In the genomic region with DNA sequence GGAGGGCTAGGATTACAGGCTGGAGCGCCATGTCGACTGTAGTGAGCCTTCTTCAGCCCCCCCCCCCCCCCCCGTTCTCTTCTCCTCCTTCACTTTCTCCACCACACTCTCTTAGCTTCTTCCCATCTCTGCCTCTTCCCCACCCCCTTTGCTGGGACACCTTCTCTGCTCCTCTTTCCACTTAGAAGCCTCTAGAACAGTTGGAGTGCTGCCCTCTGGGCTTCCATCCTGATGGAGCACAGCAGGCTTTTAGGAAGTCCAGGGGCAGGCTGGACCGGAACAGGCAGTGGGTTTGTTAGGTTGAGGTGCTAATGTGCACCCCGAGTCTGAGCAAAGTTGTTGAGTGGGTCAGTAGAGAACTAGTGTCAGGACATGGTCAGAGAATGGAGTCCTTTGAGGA, we compare ENCODE assay signal across 18 mouse cellular contexts.
"Had no signal": no experiment of that assay in that cellular context is flagged by ENCODE, and none has a peak within 500 bp of the region (broad histone marks: within the 10 kb centered on the region; RNA-seq: fewer than 3 reads in every experiment).

No protein-coding gene starts in this region.

- H3K4me1 ChIP-seq: midbrain, embryonic 10.5 days; midbrain, embryonic 13.5 days; midbrain, embryonic 15.5 days; neural tube, embryonic 13.5 days; neural tube, embryonic 15.5 days had no signal

- DNase-seq: lung, adult 18-20 months; lung, embryonic 14.5 days; lung, postnatal 10 days; lung, postnatal 4 days; retina, postnatal 1 day; right cerebral cortex, adult 18-20 months; right cerebral cortex, postnatal 25 days; right cerebral cortex, postnatal 4 days; spleen, adult 18-20 months; thymus, adult 18-20 months; thymus, postnatal 14 days; thymus, postnatal 36 days had no signal

- H3K36me3 ChIP-seq: midbrain, embryonic 15.5 days had no signal

- H3K4me3 ChIP-seq: midbrain, embryonic 10.5 days; midbrain, embryonic 13.5 days; midbrain, embryonic 15.5 days; myocyte; neural tube, embryonic 13.5 days; neural tube, embryonic 15.5 days had no signal

- H3K27me3 ChIP-seq: midbrain, embryonic 13.5 days; midbrain, embryonic 15.5 days; neural tube, embryonic 15.5 days had no signal

- H3K9me3 ChIP-seq: midbrain, embryonic 13.5 days; midbrain, embryonic 15.5 days; neural tube, embryonic 13.5 days; neural tube, embryonic 15.5 days had no signal

- H3K9ac ChIP-seq: lung, embryonic 14.5 days; midbrain, embryonic 13.5 days; midbrain, embryonic 15.5 days; neural tube, embryonic 13.5 days; neural tube, embryonic 15.5 days had no signal

- ATAC-seq: midbrain, embryonic 13.5 days; midbrain, embryonic 15.5 days had no signal

- H3K27ac ChIP-seq: midbrain, embryonic 10.5 days; midbrain, embryonic 13.5 days; midbrain, embryonic 15.5 days; neural tube, embryonic 13.5 days; neural tube, embryonic 15.5 days had no signal

- H3K4me2 ChIP-seq: lung, embryonic 14.5 days; midbrain, embryonic 13.5 days; midbrain, embryonic 15.5 days; neural tube, embryonic 13.5 days; neural tube, embryonic 15.5 days had no signal
